Mouse (Mus musculus) cerebellum, postnatal 36 days (tissue): ENCODE results near the gene Prrt1.

Experiments
- DNase-seq, 2 experiments: peaks; one replicate each; pipeline ENCODE4 v3.0.0; 2021 to 2022; ENCODE audit warnings: mixed read lengths in 2 of 2

Gene Prrt1

DNA sequence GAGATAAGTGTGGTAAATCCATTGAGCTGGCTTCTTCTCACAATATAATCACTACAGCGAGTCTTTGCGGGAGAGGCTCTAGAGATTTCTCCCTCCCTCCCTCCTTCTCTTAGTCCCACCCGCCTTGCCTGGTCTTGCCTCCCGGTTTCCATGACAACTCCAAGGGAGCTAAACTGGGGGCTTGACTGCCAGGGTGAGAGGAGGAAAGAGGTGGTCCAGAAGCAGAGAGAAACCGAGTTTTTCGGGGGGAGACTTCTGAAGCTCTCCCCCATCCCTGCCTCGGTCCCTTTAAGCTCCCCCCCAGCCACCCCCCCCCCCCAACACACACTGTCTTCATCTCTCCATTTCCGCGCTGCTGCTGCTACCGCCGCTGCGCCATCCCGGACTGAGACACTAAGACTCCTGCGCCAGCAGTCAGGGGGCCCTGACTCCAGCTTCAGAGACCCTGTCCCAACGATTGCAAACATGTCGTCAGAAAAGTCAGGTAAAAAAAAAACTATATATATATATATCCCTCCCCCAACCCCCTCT, at the start of gene Prrt1:
Prrt1 (plus strand) TSS at position 313 of the 531 bp plus-strand sequence.
- peak; percentile 58 to 63 for DNase-seq

DNA sequence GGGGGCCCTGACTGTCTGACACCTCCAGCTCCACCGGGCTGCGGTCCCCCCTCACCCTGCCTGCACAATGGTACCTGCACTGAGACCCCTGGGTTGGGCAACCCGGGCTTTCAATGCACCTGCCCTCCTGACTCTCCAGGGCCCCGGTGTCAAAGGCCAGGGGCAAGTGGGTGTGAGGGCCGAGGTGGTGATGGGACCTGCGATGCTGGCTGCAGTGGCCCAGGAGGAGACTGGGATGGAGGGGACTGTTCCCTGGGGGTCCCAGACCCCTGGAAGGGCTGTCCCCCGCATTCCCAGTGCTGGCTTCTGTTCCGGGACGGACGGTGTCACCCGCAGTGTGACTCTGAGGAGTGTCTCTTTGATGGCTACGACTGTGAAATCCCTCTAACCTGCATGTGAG, 46.8 kb upstream of the Prrt1 start:
- no peak for DNase-seq

DNA sequence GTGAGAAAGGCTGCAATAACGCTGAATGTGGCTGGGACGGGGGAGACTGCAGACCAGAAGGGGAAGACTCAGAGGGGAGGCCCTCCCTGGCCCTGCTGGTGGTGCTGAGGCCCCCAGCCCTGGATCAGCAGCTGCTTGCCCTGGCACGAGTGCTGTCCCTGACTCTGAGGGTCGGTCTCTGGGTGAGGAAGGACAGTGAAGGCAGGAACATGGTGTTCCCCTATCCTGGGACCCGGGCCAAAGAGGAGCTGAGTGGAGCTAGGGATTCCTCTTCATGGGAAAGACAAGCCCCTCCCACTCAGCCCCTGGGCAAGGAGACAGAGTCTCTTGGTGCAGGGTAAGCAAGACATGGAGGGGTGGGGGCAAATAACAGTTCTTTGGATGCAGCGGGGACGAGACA, 45.9 kb upstream of the Prrt1 start:
- DNase-seq: no peak

DNA sequence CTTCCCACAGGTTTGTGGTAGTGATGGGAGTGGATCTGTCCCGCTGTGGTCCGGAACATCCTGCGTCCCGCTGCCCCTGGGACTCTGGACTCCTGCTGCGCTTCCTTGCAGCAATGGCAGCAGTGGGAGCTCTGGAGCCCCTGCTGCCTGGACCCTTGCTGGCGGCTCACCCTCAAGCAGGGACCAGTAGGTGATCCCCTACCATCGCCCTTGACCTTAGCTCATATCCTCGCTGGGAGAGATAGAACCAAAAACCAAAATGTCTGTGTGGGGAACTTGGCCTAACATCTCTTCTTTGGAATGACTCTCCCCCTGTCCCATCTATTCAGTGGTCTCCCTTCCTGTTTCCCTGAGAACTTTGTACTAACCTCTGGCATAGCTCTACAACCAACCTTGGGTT, 45.5 kb upstream of the Prrt1 start:
- no peak for DNase-seq

DNA sequence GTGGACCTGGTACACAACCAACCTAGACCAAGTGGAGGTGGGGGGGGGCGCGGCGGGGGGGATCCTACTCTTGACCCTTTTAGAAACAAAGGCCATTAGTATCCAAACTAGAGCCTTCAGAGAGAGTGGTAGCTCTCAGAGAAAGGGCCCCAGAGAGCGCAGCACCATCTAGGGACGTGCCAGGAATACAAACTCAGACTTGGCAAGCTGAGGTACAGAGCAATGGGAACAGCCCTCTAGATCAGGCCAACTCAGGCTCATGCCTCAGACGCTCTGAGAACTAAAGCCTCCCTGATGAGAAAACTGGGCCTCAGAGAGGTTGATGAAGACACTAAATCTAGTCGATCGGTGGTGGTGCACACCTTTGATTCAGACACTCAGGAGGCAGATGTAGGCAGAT, 44.2 kb upstream of the Prrt1 start:
- no peak for DNase-seq

DNA sequence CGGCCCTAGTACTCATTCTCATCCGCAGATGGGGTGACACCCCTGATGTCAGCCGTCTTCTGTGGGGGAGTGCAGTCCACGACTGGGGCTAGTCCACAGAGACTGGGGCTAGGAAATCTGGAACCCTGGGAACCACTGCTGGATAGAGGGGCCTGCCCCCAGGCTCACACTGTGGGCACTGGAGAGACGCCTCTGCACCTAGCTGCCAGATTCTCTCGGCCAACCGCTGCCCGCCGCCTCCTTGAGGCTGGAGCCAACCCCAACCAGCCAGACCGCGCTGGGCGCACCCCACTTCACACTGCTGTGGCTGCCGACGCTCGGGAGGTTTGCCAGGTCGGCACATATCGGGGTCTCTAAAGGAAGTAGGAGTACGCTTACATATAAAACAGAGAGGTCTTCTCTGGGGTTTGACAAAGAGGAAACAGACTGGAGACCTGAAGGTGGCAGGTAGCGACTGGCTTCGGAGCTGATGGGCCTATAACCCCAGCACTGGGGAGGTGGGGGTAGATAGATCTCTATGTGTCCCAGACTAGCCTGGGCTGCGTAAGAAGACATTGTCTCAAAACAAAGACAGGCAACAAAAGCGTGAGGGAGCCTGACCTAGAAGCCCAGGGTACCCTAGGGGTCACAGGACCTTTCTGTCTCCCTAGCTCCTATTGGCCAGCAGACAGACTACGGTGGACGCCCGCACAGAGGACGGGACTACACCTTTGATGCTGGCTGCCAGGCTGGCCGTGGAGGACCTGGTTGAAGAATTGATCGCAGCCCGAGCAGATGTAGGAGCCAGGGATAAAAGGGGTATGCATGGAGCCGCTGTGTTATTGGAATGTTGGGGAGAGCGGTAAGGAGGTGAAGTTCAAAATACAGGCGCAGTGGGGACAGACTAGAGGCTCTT, 43.2 kb upstream of the Prrt1 start:
- peak in 1 of 2 experiments; percentile 39 for DNase-seq

DNA sequence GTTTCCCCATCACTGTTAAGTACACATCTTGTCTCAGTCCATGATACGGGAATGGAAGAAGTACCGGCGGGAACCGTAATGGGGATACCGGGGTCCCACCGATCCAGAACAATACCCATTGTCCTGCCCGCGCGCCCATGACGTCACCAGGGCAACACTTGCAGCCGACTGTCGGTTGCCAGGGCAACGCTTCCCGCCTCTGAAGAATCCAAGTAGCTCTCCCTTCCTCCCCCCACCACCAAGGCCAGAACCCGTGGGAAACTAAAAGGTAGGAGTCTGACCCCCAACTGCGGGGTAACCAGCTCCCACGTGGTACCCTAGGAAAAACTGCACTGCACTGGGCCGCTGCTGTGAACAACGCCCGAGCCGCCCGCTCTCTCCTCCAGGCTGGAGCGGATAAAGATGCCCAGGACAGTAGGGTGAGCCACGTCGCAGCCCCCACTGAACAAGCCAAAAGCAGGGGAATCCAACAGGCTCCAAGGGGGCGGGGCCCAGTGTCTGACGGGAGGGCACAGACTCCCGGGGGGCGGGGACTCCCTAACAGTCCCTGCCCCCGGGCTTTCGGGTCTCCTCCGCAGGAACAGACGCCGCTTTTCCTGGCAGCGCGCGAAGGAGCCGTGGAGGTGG, 42.4 kb upstream of the Prrt1 start:
- peak; percentile 84 to 85 for DNase-seq

DNA sequence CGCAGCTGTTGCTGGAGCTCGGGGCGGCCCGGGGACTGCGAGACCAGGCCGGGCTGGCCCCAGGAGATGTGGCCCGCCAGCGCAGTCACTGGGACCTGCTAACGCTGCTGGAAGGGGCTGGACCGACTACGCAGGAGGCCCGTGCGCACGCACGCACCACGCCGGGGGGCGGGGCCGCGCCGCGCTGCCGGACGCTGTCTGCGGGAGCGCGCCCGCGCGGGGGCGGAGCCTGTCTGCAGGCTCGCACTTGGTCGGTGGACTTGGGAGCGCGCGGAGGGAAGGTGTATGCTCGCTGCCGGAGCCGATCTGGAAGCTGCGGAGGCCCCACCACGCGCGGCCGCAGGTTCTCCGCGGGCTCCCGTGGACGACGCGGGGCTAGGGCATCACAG, 41.9 kb upstream of the Prrt1 start:
- peak; percentile 96 to 99 for DNase-seq

DNA sequence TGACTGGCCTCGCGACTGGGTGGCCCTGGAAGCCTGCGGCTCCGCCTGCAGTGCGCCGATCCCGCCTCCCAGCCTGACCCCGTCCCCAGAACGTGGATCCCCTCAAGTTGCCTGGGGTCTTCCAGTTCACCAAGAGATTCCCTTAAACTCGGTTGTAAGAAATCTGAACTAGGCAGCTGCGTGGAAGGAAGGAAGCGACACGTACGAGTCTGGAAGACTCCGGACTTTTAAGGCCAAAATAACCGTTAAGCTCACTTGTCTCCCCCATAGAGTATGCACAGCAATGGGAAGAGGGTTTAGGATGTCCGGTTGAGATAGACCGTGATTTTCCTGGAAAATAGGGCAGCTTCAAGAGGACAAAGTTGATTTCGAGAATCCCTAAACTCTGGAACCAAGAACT, 41.5 kb upstream of the Prrt1 start:
- no peak for DNase-seq

DNA sequence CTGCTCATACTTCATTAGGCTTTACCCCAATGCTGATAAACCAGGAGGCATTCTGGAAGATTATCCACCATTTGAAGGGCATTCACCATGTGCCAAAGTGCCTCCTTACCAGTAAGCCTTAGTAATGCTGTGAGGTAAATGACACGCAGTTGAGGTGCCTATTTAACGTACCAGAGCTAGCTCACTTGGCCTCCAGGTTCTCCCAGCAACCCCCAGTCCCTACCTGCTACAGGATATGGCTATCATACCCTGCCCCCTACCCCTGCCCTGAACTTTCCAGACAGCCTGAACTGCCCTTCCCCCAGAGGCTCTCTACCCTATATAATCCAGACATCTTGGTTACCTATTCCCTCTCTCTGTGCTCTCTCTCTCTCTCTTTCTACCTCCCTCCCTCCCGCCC, 40.6 kb upstream of the Prrt1 start:
- DNase-seq: no peak

DNA sequence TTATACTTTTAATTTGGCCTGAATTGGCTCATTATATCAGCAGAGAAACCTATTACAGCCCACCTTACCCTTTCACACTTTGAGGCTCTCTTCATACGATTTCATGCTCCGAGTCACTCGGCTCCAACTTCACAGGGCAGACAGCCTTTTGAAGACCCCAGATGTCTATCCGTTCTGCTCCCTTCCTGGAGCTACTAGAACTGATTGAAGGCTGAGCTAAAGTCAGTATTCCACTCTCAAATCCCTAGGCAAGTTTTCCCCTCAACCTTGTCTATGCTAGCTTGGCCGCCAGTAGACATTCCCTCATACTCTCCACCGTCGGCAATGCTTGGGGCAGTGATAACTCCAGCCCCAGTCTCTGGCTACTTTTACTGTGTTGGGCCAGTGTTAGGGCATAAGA, 40.1 kb upstream of the Prrt1 start:
- no peak for DNase-seq

DNA sequence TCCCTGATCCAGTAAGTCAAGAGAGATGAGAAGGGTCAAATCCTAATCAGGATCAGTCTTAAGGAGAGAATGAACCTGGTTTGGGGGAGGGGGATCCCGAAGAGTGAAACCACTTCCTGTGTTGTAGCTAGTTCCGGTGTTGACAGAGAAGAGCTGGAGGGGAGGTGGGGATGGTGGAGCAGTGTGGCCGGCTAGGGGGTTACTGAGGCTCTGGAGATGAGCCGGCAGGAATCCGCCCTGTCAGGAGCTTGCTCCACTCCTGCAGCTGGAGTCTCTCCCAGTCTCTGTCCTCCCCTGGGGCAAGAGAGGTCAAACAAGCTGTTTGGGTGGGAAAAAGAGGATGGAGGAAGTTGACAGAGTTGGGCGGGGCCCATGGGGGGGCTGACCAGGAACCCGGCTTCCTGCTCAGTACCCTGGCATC, 39.6 kb upstream of the Prrt1 start, which contains the start of gene Gpsm3:
Gpsm3 (plus strand) TSS at position 126 of the 421 bp plus-strand sequence.
- DNase-seq: no peak

DNA sequence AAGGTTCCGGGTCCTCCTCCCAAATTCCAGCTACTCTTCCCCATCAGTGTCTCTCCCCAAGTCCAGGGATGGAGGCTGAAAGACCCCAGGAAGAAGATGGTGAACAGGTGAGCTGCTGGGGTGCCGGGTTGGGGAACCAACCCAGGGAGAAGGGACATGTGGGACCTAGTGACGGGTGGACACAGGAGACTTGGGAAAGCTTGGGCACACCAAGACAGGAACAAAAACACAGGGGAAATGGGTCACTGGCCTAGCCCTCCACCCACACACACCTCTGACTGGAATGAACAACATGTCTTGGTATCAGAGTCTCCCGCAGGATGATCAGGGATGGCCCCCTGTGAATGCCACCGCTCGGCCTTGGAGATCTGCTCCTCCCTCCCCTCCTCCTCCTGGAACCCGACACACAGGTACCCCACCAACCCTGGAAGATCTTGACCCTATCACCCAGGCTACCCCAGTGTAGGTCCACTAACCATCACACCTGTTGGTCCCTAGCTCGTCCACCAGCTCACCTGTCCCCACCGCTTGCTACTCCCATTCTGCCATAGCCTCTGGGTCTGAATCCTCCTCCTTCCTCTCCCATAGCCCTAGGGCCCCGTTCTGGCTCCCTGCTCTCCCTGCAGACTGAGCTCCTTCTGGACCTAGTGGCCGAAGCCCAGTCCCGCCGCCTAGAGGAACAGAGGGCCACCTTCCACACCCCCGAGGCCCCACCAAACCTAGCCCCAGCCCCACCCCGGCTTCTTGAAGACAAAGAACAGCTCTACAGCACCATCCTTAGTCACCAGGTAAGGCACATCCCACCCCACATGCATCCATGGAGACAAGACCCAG, 39.0 kb upstream of the Prrt1 start:
- no peak for DNase-seq

DNA sequence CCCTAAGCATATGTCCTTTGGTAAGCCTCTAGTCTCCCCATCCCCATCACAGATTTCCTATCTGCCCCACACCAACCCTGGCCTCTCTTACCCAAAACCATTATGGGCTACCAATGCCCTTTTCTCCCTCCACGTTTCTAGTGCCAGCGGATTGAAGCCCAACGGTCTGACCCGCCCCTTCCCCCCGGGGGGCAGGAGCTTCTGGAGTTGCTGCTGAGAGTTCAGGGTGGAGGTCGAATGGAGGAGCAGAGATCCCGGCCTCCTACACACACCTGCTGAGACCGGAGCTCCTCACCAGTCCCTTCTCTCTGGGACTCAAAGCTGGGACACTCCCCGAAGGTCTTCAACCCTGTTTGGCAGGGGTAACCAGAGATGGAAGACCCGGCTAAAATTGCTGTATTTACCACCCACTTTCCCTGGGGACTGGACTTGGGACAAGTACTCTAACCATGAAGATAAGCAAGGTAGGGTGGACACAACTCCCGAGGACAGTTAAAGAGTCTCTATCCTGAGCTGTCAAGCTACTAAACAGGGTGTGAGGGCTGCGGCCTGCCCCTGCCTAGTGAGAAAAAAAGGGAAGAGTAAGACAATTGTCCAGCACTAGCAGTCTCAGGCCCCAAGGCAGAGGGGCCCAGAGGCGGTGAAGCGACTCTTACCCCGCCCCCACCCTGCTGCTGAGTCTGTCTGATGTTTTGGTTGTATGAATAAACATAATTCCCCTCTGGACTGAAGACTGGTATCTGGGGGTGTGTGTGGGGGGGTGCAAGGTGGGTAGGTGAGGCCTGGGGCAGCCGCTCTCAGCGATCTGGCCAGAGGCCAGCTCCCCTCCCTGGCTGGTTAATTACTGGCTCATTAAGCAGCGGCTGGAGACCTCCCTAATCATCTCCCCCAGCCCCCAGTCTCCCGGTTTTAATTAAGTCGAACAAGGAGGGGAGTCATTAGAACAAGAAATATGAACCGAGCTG, 38.0 kb upstream of the Prrt1 start, which contains the start of gene Pbx2:
Pbx2 (plus strand) TSS at position 238 of the 965 bp plus-strand sequence.
- DNase-seq: no peak

DNA sequence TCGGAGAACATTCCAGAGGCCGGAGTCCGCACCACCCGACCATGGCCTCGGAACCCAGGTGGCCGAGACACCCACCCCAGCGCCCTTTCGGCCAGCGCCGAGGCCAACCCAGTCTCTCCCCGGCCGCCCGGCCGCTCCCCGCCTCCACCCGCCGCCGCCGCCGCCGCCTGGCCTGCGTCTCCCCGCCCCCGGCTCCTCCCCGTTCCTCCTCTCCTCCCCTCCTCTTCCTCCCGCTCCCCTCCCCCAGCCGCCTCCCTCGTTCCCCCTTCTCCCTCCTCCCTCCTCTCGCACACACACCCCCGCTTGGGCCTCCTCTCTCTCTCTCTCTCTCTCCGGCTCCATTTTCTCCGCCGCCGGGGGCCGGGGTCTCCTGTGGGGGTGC, 37.3 kb upstream of the Prrt1 start:
- DNase-seq: peak; percentile 76 to 89

DNA sequence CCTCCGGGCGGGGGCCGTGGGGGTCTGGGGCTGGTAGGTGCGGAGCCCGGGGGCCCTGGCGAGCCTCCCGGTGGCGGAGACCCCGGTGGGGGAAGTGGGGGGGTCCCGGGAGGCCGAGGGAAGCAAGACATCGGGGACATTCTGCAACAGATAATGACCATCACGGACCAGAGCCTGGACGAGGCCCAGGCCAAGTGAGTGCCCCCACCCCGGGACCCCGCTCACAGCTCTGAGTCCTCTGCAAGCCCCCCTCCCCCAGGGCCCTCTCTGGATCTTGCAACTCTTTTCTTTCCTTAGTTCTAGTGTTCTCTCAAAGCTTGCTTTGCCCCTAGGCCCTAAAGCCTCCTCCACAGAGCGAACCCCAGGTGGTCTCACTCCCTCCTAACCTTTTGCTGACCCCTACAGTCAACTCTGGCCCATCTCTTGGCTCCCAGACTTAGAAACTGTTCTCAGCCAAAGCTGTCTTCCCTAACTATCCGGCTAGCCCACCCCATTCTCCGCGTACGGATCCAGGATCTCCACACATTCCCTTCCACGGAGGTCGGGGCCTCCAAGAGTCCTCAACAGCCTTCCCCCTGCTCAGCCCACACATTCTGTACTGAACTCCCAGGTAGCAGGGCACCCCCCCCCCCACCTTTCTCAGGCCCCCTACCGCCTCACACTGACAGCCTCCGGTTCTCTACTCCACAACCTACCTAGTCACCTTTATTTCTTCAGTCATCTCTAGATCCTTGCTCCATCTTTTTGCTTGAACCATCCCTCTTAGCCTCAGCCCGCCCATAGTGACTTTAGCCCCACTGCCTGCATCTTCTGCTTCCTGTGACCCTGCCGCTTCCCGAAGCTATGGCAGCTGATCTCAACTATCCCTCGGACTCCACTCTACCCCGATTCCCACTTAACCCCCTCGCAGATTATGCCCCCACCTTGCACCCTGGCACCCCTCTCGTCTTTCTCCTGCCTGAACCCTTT, 36.5 kb upstream of the Prrt1 start:
- peak; percentile 46 to 48 for DNase-seq

DNA sequence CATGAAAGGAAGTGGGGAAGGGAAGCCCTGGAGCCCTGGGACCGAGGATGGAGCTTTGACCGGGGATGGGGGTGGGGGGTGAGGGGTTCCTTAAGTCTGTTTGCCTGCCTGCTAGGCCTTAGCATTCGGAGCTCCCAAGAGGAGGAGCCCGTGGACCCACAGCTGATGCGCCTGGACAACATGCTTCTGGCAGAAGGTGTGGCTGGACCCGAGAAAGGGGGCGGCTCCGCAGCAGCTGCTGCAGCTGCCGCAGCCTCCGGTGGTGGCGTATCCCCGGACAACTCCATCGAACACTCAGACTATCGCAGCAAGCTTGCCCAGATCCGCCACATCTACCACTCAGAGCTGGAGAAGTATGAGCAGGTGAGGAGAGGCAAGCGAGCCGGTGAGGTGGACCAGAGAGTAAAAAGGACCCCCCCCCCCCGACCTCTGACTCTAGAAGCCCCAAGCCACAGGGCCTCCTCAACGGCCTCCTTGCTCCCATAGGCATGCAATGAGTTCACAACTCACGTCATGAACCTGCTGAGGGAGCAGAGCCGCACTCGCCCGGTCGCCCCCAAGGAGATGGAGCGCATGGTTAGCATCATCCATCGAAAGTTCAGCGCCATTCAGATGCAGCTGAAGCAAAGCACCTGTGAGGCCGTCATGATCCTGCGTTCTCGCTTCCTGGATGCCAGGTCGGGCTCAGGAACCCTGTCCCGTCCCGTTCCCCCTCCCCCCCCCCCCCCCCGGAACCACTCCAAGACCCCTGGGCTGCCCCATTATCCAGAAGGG, 35.4 kb upstream of the Prrt1 start:
- no peak for DNase-seq

DNA sequence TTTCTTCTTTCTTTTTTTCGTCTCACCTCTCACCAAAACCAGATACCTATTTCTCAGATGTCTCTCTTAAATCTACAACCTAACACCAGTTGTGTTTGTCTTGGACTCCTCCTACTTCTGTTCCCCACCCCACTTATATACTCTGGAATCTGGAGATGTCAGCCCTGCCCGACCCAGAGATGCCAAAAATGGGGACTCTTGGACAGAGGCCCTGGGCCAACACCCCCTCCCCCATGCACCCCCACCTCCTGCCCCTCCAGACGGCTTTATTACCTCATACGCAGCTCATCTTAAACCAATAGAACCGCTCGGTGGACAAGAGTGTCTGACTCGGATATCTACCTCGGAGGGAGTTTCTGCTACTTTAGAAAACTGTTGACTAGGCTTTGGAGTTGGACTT, 33.2 kb upstream of the Prrt1 start:
- no peak for DNase-seq

DNA sequence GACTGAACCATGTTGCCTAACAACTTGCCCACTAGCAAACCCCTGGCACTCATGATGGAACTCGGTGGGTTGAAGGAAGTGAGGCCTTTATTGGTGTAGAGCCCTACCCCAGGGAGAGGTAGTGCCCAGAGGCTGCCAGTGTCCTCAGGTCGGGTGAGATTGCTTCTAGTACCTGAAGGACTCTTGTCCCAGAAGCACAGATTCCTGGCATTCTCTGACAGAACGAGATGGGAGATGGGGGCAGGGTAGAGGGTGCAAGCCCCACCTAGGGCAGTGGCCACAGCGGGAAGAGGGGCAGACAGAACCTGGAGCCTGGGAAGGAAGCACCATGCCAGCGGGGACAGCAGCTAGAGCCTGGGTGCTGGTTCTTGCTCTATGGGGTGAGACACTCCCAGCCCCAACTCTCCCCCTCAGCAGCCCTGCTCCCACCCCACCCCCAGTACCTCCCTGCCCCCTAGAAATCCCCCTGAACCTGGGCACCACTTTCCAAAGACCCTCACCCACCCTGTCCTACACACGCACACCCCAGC, 31.7 kb upstream of the Prrt1 start, which contains the start of gene Ager:
Ager (plus strand) TSS at position 297 of the 530 bp plus-strand sequence.
- no peak for DNase-seq
